Mouse (Mus musculus) cortical plate, adult 2 months (tissue): ENCODE data around the gene Palld.

ENCODE experiments used
- CTCF ChIP-seq: fragments of 200-500 bp; IDR thresholded peaks from 2 replicates; pipeline ENCODE4 v1.5.1; 2011; ENCODE audit warnings: mild to moderate bottlenecking, control low read depth, low read length; ENCODE audit not compliant: insufficient read depth; ENCODE audit errors: extremely low read depth
- POLR2A ChIP-seq: fragments of 200-500 bp; IDR thresholded peaks from 2 replicates; pipeline ENCODE4 v1.6.1; 2011; ENCODE audit warnings: mild to moderate bottlenecking, low read length, control low read depth; ENCODE audit not compliant: insufficient read depth; ENCODE audit errors: extremely low read depth

- TF ChIP-seq POLR2A, result no peak
- no peak for TF ChIP-seq CTCF
Observed at GRCm38 (mm10) chr8:61927777-61928494, 25.4 kb upstream of the Palld start, which contains the start of gene Ddx60.
